Mouse (Mus musculus): ENCODE data around the gene Plcb3.

DNA sequence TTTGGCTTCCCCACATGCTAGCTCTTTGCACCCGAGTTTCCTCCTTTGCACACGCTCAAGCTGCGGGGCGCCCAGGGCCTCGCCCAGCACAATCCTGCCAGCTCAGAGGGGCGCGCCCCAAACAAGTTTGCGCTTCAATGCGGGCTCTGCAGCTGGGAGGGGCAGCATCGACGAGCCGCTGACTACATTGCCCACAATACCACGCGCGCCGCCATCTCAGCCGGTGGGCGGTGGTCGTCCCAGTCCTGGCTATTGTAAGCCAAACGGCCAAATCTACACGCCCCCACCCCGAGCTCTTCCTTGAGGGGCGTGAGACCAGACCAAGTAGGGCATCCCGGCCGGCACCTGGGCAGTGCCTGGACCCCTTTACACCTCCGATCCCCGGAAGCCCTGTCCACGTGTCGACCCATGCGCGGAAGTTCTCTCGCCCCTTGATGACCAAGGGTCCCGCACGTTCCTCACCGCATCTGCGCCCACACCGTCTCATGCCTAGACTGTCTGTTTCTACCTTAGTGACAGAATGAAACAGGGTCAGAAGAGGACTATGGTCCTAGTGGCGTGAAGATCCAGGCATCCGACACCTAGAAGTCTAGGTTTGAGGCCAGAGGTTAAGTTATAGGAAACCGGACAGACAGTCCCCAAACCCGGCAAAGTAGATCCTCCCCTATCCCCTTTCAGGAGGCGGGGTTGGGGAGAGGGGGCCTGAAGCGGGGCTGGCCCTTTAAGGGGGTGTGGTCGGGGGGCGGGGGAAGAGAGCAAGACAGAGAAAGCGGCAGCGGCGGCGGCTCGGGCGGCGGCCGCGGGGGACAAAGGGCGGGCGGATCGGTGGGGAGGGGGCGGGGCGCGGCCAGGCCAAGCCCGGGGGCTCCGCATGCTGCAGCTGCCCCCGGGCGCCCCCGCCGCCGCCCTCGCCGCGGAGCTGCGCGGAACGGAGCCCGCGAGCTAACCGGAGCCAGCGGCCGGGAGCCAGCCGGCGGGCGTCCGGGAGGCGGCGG is 1.8 kb downstream of the Plcb3 start, which contains the start of gene Ppp1r14b:
- no peak for TF ChIP-seq CTCF (IDR thresholded peaks at IDR 0.05; ENCODE audit: low read depth, low read length)
- no peak for TF ChIP-seq GATA1 (IDR thresholded peaks at IDR 0.05; ENCODE audit: borderline replicate concordance, low read length)
- TF ChIP-seq TAL1 (conservative IDR thresholded peaks at IDR 0.05; ENCODE audit: low read depth, low read length): no peak
- TF ChIP-seq POLR2AphosphoS5 (IDR thresholded peaks at IDR 0.05; ENCODE audit: insufficient replicate concordance, low read depth, low read length): no peak
- no peak for TF ChIP-seq GATA2 (IDR thresholded peaks at IDR 0.05; ENCODE audit: borderline replicate concordance, low read depth, low read length)
